Mouse (Mus musculus): Measurements from ENCODE around the gene Kctd11.

Kctd11 gene

GRCm38 (mm10) chr11:69912716-69913530 is 31.7 kb upstream of the Kctd11 start:
- DNase-seq (ENCODE audit: extremely low read depth, low read depth), result no peak

DNA sequence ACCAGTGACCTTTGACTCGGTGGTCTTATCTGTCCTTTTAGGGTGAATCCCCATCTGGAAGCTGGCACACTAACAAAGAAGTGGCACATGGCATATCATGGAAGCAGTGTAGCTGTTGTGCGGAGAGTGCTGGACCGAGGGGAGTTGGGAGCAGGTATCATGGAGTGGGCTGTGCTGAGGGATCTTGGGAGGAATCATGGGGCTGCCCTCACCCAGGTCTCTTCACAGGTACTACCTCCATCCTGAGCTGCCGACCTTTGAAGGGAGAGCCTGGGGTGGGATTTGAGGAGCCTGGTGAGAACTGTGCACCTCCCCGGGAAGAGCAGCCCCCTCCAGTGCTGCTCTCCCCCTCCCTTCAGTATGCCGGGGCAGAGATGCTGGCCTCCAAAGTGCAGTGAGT is 30.5 kb upstream of the Kctd11 start:
- no peak for DNase-seq (ENCODE audit: extremely low read depth, low read depth)

DNA sequence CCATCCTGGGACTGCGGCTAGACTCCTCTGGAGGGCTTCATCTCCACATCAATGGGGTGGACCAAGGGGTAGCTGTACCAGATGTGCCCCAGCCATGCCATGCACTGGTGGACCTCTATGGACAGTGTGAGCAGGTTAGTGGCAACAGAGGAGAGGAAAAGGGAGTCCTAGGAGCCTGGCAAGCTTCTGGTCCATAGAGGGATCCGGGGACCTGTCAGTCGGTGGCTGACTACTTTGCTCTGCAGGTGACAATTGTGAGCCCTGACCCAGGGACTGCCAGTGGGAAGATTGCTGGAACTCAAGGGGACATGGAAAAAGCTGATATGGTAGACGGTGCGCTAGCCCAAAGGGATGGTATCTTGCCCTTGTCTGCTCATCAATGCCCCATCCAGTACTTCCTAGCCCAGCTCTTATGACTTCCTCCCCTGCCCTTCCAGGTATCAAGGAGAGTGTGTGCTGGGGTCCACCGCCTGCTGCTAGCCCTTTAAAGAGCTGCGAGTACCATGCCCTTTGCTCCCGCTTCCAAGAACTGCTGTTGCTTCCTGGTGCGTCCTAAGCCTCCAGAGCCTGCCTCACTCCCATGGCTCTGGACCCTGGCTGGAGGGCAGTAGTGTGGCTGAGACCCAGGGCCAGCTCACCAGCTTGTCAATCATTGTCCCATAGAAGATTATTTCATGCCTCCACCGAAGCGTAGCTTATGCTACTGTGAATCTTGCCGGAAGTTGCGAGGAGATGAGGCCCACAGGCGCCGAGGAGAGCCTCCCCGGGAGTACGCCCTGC is 29.8 kb upstream of the Kctd11 start:
- DNase-seq (ENCODE audit: extremely low read depth, low read depth), result no peak

GRCm38 (mm10) chr11:69910177-69910576 is 29.0 kb upstream of the Kctd11 start:
- DNase-seq (ENCODE audit: extremely low read depth, low read depth), result no peak

DNA sequence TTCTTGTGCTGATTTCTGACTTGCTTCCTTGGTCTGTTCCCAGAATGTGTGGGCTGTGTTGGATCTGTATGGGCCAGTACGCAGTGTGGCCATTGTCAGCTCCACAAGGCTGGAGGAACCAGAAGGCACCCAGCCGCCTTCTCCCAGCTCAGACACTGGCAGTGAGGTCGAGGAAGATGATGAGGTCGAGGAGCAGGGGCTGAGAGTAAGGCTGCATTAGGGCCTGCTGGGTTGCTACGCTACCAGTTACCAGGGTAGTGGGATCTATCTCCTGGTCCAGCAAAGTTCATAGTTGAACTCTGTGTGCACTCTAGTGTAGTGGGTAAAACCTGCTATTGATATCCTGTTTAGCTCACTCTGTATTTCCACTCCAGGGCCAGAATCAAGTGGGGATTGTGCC is 28.0 kb upstream of the Kctd11 start:
- DNase-seq (ENCODE audit: extremely low read depth, low read depth), result no peak

GRCm38 (mm10) chr11:69908645-69909044 is 27.4 kb upstream of the Kctd11 start:
- no peak for DNase-seq (ENCODE audit: extremely low read depth, low read depth)

DNA sequence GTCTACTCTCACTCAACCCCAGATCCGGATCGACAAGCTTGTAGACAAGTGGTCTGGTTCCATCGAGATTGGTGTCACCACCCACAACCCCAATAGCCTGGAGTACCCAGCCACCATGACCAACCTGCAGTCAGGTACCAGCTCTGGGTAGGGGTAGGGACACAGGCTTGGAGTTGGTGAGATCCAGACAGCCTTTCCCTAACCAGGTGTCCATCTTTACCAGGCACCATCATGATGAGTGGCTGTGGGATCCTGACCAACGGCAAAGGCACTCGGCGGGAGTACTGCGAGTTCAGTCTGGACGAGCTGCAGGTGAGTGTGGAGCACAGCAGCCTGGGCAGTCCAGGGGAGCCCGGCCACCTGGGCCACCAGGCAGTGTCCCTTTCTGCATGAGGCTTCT is 23.1 kb upstream of the Kctd11 start:
- DNase-seq (ENCODE audit: extremely low read depth, low read depth), result no peak

DNA sequence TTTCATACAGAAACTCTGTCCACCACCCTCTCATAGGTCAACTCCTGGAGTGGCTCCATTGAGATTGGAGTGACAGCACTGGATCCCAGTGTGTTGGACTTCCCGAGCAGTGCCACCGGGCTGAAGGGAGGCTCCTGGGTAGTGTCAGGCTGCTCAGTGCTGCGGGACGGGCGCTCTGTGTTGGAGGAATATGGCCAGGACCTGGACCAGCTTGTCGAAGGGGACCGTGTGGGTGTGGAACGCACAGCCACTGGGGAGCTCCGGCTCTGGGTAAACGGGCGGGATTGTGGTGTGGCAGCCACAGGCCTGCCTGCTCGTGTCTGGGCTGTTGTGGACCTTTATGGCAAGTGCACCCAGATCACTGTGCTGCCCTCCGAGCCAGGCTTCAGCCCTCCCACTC is 21.8 kb upstream of the Kctd11 start:
- DNase-seq (ENCODE audit: extremely low read depth, low read depth), result no peak

- no peak for DNase-seq (ENCODE audit: extremely low read depth, low read depth)
These were observed 20.8 kb upstream of the Kctd11 start for GRCm38 (mm10) chr11:69901993-69902392.

GRCm38 (mm10) chr11:69901406-69901846 is 20.2 kb upstream of the Kctd11 start:
- DNase-seq (ENCODE audit: extremely low read depth, low read depth), result peak; percentile 98

GRCm38 (mm10) chr11:69900471-69901405 is 19.5 kb upstream of the Kctd11 start, which contains the start of the genes 2810408A11Rik and Neurl4:
2810408A11Rik (minus strand) TSS chr11:69900987.
Neurl4 (plus strand) TSS chr11:69901072.
- peak; percentile 94 for DNase-seq (ENCODE audit: extremely low read depth, low read depth)

DNA sequence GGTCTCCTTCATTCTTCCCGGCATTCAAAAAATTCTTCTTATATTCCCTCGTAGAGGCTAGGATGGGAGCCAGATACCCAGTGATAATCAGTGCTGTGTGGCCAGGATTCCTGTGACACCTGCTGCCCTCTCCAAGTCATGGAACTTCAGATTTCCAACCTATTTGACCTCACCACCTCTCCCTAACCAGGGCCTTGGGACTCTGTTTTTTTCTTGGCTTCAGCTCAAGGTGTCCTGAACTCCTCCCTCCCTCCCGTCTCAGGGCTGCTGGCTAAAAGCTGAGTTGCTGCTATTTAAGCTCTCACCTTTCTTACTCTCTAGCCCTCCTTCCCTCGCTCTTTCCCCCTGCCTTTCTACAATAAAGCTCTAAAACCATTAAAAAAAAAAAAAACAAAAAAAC is 18.7 kb upstream of the Kctd11 start:
- DNase-seq (ENCODE audit: extremely low read depth, low read depth), result no peak

DNA sequence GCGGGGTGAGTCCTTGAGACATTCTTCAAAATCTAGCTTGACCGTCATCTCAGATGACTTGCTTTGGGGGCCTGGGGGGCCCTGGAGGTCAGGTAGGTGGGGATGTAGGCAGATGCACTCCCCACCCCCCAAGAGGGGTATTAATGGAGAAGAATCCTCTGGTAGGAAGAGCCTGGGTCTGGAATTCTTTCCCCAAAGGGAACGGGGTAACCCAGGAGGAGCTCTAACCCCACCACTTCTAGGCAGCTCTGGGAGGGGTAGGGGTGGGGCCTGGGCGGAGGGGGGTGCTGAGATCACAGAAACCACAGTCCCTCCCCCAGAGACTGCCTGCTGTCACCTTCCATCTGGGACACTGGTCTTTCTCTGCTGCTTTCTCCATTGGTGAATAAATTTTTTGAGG is 14.1 kb upstream of the Kctd11 start, which contains the start of gene Acap1:
Gene Acap1, minus strand, starts transcription at position 249 of the 400 bp plus-strand sequence.
- DNase-seq (ENCODE audit: extremely low read depth, low read depth), result no peak

DNA sequence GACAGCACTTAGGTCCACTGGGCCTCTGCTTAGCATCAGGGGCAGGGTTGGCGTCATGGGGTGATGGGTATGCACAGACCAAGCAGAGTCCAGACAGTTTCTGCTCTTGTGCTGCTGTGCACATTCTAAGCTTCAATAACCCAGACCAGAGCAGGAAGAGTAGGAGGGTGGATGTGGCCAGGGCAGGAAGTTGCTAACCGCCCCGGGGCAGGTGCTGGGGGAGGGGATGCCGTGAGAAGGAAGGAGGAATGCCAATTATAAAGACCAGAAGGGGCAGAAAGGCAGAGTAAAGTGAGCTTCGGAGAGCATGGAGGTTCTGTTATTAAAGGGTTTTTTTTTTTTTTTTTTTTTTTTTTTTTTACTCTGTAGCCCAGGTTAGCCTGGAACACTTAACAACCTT is 13.5 kb upstream of the Kctd11 start:
- no peak for DNase-seq (ENCODE audit: extremely low read depth, low read depth)

- DNase-seq (ENCODE audit: extremely low read depth, low read depth), result no peak
These were observed 10.3 kb upstream of the Kctd11 start for GRCm38 (mm10) chr11:69891482-69891881.

GRCm38 (mm10) chr11:69886907-69887635 is 5.9 kb upstream of the Kctd11 start:
- no peak for DNase-seq (ENCODE audit: extremely low read depth, low read depth)

DNA sequence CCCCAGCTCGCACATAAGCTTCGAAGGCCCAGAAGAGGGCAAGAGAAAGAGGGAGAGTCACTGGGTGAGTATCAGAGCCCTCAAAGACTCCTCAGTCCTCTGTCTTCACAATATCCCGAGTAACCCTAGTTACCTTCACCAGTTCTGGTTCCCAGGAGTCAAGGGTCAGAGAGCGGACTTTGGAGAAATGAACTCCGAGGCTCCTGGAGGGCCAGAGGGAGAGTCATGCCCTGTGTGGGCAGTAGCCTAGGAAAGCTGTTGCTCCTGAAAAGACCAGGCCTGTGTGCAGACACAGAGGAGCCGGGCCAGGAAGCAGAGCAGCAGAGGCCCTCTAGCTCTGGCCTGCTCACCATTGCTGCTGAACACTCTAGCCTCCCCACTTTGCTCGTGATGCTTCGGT is 3.5 kb upstream of the Kctd11 start:
- no peak for DNase-seq (ENCODE audit: extremely low read depth, low read depth)

- no peak for DNase-seq (ENCODE audit: extremely low read depth, low read depth)
These were observed 3.0 kb upstream of the Kctd11 start for GRCm38 (mm10) chr11:69884240-69884639.

DNA sequence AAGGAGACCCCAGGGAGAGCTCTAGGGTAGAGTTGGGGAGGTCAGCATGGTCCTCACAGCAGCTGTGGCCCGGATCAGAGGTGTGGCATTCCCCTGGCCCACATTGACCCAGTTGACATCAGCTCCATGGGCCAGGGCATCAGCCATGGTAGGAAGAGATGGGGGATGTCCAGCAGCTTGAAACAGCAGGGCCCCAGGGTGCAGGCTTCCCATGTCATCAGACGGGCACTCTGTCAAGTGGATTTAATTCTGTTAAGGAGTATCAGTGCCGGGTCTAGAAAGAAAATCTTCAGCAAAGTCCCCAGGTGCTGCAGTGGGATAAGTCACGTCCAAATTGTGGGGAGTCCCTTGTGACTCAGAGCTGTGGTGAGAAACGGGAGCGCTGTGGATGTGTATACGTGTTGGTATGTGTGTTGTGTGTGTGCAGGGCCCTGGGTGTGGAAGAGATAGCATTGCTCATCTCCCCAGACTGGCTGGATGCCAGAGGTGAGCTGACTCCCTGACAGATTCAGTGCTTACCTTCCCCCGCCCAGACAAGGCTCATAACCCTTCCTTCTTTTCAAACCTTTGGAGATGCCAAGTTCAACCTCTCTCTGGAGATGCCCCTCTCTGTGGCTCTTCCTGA is 2.4 kb upstream of the Kctd11 start:
- no peak for DNase-seq (ENCODE audit: extremely low read depth, low read depth)

GRCm38 (mm10) chr11:69883066-69883465 is 1.9 kb upstream of the Kctd11 start:
- DNase-seq (ENCODE audit: extremely low read depth, low read depth), result no peak

Data from MEL-GATA-1-ER (cell line).